Mouse (Mus musculus) thymus, adult 2 months (tissue): Measurements from ENCODE around the gene Zbtb3.

ENCODE experiments used
- CTCF ChIP-seq: fragments of 200-500 bp; IDR thresholded peaks from 2 replicates; pipeline ENCODE4 v1.5.1; 2012; ENCODE audit warnings: mild to moderate bottlenecking, control low read depth, low read length, moderate library complexity, borderline replicate concordance; ENCODE audit not compliant: control insufficient read depth, poor library complexity, insufficient read depth; ENCODE audit errors: extremely low read depth
- POLR2A ChIP-seq: fragments of 200-500 bp; IDR thresholded peaks from 2 replicates; pipeline ENCODE4 v1.6.1; 2012; ENCODE audit warnings: mild to moderate bottlenecking, low read length, control low read depth, moderate library complexity; ENCODE audit not compliant: control insufficient read depth, poor library complexity, insufficient read depth; ENCODE audit errors: extremely low read depth

- TF ChIP-seq POLR2A (no peak), CTCF (no peak)
These were observed 49.3 kb downstream of the Zbtb3 start for GRCm38 (mm10) chr19:8851639-8852038.
